Mouse (Mus musculus) granulocyte monocyte progenitor cell, adult 5-6 weeks (primary cell): Measurements from ENCODE around the gene Capn13. TPM values are rescaled to one million over a fixed set of nuclear protein-coding genes. Genes with fewer than 3 reads are reported as not detected.

Experiments
- ATAC-seq: replicated peaks from 2 replicates; pipeline ENCODE4 v1.8.0; 2016; ENCODE audit warnings: mild to moderate bottlenecking, moderate TSS enrichment, inconsistent platforms; ENCODE audit not compliant: poor library complexity, severe bottlenecking
- total RNA-seq, 2 experiments: library from RNA; stranded (forward) in 1 of 2; stranded (reverse) in 1 of 2; fragments of 200-712, 200-1000 nt in 1 of 2; fragments of >200 nt in 1 of 2; fragmentation: Nextera tagmentation in 1 of 2; gene quantifications; 2 replicates each; pipeline ENCODE4 v1.2.3; 2014 to 2017

Gene Capn13
- total RNA-seq, 2 experiments from 2014 or later = not detected

- ATAC-seq = peak; percentile 98
Observed at GRCm38 (mm10) chr17:73361054-73361453, 39.6 kb downstream of the Capn13 start.

DNA sequence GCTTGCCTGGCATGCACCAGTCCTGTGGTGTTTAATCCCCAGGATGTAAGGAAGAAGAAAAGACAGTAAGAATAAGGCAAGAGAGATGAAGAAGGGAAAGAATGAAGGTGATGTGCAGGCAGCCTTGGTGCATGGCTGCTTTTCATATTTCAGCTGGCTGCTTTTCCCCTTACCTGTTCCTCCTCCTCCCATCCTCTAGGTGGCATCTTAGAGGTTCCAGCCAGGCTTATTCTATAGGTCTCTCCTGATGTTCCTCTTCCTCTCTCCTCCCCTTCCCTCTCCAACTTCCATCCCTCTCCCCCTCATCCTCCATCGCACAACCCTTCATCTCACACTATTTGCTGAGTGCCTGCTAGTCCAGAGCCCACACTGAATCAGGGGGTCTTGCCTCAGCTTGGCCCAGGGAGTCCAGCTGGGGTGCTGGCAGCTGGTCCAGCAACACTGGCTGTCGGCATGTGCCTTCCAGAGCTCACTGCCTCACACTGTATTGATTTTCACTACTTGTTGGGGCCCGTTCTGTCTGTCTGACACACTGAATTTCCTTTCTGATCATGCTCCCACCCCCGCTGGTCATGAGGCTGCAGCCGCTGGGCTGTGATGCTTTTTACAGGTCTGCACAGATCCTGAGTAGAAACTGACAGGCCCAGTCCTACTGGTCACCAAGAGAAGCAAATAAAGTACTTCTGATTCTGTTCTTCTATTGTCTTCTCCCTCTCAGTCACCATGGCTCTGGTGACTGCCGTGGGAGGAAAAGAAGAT, 56.9 kb downstream of the Capn13 start:
- ATAC-seq = peak; percentile 48

GRCm38 (mm10) chr17:73342673-73343072, 58.0 kb downstream of the Capn13 start:
- ATAC-seq = no peak

GRCm38 (mm10) chr17:73329071-73329470, 71.6 kb downstream of the Capn13 start:
- ATAC-seq = no peak

DNA sequence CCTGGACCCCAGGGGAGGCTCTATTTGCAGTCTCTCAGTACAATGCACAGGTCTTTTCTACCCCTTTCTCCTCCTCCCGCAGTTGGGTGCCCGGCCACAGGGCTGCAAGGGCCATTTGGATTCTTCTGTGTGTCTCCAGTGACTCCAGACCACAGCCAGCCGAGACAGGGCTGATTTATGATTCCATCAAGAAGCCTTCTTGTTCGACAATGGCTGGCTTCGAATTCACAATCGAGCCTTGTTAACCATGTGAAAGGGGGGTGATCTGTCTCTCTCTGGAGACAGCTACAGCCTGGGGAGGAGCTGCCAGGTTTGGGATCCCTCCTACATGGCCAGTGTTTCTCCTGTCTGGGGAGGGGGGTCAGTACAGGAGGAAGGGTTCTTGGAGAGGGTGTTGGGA, 75.4 kb downstream of the Capn13 start:
- ATAC-seq = no peak

DNA sequence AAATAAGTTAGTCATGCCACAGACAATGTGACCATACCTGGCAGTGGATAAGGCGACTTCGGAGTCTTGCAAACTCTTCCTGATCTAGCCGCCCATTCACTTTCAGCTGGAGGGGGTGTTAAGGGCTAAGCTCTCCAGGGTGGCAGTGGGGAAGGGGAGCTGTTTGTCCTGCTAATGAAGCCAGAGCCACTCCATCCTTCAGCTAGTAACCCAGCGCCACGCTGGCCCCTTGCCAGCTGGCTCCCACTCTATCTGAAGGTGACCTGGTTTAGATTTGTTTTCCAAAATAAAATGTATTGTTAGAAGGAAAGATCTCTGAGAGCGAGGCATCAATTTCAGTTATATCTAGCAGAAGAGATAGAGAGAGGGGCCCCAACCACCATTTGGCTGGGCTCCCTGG, 75.9 kb downstream of the Capn13 start:
- ATAC-seq = no peak

GRCm38 (mm10) chr17:73323981-73324380, 76.7 kb downstream of the Capn13 start:
- no peak for ATAC-seq

DNA sequence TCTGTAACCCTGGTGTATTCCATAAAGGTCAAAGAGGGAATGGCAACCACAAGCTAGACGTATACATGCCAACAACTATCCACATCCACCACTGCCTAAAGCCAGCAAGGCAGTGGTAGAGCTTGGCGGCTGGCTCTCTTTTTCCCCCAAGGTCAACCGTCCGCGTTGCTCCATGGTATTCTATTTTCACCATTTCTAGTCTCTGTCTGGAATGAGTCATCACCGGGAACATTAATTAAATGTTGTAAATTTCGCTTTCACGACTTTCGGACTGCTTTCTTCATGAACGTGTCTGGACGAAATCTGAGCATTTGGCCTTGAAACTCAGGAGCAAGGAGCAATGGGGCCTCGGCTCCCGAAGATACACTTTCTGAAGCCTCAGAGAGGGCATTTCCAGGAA, 85.9 kb downstream of the Capn13 start:
- ATAC-seq = no peak

- ATAC-seq = no peak
Observed at GRCm38 (mm10) chr17:73311491-73311890, 89.2 kb downstream of the Capn13 start.

- no peak for ATAC-seq
Observed at GRCm38 (mm10) chr17:73308691-73309090, 92.0 kb downstream of the Capn13 start.

GRCm38 (mm10) chr17:73306626-73307025, 94.0 kb downstream of the Capn13 start:
- no peak for ATAC-seq

DNA sequence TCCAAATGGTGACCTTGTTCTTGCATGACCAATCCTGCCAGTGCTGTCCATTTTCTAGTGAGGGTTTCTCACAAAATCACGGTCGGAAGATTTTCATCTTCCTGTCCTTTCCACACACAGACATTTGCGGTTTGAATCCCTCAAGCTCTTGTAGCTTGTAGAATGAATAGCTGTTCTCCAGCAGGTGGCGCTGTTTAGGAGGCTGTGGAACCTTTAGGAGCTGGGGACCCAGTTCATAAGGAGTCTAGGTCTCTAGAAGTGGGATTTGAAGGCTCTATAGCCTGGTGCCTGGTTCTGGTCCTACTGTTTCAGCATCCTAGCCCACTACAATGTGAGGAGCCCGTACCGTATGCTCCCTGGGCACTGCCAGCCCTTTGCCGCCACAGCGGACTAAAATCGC, 95.0 kb downstream of the Capn13 start:
- ATAC-seq = no peak

DNA sequence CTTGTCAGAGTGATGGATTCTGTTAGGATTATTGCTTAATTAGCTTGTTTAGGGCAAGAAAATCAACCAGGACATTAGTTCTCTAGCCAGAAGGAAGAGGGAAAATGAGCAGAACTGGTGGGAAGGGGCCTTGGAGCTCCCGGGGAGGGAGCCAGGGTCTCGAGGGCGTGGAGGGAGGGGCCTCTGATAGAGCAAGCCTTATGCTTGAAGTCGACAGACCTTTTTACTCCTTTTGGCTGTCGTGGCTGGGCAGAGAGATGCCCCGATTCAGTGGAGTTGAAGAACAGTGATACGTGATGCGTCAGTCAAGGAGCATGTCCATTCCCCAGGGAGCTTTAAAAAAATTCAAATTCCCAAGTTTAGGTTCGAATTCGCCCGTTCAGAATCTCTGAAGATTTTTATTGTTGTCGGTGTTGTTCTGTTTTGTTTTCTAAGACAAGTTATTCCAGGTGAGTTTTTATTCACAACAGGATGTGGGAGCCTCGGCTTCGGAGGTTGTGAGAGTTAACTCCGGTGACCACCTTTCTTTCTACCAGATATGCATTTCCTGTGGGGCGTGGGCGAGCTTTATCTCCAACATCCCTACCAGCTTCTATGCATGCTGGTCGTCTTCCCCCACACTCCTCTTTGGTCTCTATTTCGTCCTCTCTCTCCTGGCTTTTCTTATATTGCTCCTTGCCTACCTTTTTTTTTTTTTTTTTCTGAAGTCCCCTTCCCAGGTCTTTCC, 96.4 kb downstream of the Capn13 start:
- ATAC-seq = no peak

DNA sequence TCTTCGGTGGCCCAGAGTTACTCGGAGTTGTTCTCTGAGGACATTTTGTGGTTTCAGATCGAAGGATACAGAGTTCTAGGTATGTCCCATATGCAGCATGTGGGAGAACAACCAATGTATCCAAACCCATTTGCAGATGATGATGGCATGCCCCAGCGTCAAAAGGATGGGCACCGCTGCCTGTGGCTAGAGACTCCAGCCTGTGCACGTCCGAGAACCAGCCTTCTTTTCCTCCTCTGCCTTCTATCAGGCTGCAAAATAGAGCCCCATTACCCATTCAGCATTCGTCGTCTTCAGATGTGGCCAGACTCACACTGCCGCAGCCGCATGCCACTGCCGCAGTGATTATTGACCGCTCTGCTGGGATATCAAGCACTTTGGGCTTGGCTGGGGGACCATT, 97.0 kb downstream of the Capn13 start:
- no peak for ATAC-seq

DNA sequence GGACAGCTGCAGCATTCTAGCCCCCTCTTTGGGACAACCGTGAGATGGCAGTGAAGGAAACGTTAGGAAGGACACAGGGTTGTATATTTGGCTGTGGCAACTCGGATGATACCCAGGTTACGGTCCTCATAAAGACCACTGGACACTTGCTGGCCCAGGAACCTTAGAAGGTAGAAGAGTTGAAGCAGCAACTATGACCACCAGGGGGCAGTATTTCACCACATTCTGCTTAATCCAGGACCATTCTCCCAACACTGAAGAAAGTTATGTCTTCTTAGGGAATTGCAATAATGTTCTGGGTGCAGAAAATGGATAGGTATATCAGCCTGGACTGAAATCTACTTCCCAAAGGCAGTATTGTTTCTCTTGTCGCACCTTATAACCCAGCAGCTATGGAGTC, 97.4 kb downstream of the Capn13 start:
- no peak for ATAC-seq

DNA sequence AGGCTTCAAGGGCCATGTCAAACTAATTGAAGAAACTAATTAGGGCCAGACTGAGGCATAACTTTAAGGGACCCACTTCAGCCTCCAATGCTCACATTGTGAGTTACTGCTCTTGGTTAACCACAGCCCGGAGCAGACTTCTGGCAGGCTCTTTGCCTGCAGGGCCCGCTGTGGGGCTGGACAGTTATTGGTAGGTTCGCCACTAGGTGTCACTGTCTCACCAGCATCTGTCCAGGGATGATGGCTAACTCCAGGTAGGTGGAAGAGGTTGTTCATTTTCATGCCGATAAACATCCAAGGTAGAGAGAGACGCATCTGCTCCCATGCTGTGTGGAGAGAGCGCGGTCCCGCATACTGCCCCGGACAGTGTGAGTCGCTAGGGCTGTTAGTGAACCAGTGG, 98.6 kb downstream of the Capn13 start:
- peak; percentile 74 for ATAC-seq

GRCm38 (mm10) chr17:73301258-73302050, 99.2 kb downstream of the Capn13 start:
- peak; percentile 70 for ATAC-seq

DNA sequence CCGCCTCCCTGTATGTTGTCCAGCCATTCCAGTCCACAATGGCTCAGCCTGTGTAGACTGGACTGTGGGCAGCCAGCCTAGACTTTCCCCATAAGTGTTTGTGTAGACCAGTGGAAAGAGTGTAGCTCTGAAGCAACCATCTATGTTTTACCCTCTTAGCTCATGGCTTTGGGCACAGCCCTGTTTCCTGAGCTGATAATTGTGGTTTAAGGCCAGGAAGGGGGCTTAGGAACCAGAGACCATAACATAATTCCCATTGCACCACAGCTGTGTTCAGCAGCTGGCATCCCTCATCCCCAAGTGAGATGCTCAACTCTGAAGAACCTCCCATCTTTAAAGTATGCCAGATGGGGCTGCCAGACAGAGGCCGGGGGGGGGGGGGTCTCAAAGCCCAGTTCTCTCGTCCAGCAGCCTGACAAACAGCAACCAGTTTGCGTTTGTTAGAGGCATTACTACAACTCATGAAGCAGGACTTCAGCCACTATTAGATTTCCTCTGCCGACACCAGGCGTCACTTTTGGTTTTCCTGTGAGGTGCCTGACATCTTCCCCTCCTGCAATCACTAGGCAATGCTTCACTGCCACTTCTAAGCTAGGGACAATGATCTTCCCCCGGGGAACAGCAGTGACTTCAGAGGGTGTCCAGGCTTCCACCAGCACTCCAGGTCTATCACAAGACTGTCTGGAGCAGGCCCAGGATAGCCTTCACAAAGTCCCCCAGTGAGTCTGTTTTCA, 100.4 kb downstream of the Capn13 start:
- 0 out of 2 replicates have a peak, but pooled peaks have one; percentile 5 for ATAC-seq

DNA sequence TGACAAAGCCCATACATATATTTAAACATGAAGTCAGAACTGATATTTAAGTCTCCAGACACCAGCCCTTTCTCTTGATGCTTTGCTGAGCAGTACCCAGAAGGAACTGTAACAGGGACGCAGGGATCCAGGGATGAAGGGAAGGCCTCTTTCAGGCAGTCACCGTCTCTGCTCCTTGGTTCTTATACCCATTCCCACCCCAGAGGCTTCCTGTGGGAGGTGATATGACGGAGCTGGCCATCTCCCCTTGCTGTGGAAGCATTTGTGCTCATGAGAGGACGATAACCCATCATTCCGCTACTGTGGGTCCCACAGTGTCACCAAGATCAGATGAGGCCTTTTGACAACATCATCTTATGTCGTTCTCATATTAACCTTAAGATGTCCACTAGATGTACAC, 101.7 kb downstream of the Capn13 start:
- ATAC-seq = no peak

DNA sequence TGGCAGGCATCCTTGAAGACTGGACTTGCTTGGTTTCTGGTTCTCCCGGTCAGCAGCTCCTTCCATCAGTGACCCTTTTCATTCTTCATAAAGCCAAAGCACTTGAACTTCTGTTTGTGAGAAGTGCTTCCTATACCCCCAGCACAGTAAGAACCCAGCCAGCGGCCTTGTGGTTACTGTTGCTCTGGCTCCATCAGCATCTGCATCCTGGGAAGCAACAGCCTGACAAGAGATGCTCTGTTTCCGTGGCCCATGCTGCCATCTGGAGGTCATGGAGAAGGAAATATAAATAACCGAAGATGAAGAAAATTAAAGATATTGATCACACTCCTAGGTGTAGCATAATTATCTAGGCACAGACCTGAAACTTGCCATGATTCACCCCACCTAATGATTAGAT, 103.8 kb downstream of the Capn13 start:
- 0 out of 2 replicates have a peak, but pooled peaks have one; percentile 21 for ATAC-seq
